Mouse (Mus musculus) neural tube, embryonic 13.5 days (tissue): ENCODE measurements around the gene Braf. TPM values are rescaled to one million over a fixed set of nuclear protein-coding genes. Genes with fewer than 3 reads are reported as not detected.

Experiments
- polyA plus RNA-seq: library from polyadenylated mRNA; unstranded; fragments of >200 nt; fragmentation: Nextera tagmentation; extraction: Ambion mirVana; gene quantifications from 2 replicates; pipeline ENCODE4 v1.2.1, GENCODE M21; 2015

Gene Braf
- polyA plus RNA-seq, 1 experiment from 2014 or later = 25.3 TPM

Other genes with a start within 250 kb of the Braf start
- 25.8 and 26.1 TPM in 2 replicates for gene Dennd2a, start 167.6 kb downstream of the Braf start, polyA plus RNA-seq
- 39.5 and 41.7 TPM in 2 replicates for gene Adck2, start 151.6 kb downstream of the Braf start, polyA plus RNA-seq
- not detected in 2 replicates for gene Gm42420, start 139.7 kb downstream of the Braf start, polyA plus RNA-seq
- 393 and 454 TPM in 2 replicates for gene Ndufb2, start 132.9 kb downstream of the Braf start, polyA plus RNA-seq
- gene Mrps33, start 85.5 kb upstream of the Braf start, polyA plus RNA-seq = 196 and 215 TPM in 2 replicates
- 24.7 and 26.7 TPM in 2 replicates for gene Tmem178b, start 147.8 kb upstream of the Braf start, polyA plus RNA-seq